Mouse (Mus musculus) mature B cell (primary cell): ENCODE data around the gene Arl5c.

Experiments used
- in situ Hi-C: fragments of 300-500 bp; cut with MboI; formaldehyde crosslinking; loops from 2 replicates; pipeline ENCODE4 v1.14.3; 2019

Gene Arl5c

GRCm38 (mm10) chr11:97995564-97996288 lies at the start of gene Arl5c:
TSS of gene Arl5c (minus strand) at chr11:97996181.
- in situ Hi-C loops: no loop called here

DNA sequence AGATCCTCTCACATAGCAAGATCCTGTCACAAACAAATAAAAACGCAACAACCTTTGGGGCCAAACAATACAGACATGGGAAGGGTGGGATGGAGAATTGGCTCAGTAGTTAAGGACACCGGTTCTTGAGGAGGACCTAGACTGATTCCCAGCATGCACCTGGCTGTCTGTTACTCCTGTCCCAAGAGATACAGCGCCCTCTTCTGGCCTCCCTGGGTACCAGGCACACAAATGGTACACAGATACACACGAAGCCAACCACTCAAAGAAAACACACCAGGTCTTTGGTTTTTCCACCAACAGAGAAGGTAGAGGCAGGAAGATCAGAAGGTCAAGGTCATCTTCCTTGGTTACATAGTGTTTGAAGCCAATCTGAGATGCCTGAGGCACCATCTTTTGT lies 49.6 kb upstream of the Arl5c start:
- in situ Hi-C loops: no loop called here

DNA sequence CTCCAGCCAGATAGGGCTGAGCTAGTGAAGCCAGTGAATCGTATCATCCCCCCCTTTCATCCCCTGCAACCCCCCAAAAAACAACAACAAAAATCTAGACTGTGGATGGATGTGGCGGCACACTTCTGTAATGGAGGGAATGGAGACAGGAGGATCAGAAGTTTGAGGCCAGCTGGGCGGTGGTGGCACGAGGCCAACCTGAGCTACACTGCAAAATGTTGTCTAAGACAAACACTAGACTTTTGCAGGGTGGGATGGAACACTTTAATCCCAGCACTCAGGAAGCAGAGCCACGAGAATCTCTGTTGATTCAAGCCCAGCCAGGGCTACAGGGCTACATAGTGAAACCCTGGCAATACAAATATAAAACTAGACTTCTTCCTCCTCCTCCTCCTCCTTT lies 48.1 kb upstream of the Arl5c start:
- in situ Hi-C loops: no loop called here

GRCm38 (mm10) chr11:98042741-98043140 lies 46.8 kb upstream of the Arl5c start:
- in situ Hi-C loops: no loop called here

GRCm38 (mm10) chr11:98040975-98041374 lies 45.0 kb upstream of the Arl5c start:
- in situ Hi-C loops: no loop called here

DNA sequence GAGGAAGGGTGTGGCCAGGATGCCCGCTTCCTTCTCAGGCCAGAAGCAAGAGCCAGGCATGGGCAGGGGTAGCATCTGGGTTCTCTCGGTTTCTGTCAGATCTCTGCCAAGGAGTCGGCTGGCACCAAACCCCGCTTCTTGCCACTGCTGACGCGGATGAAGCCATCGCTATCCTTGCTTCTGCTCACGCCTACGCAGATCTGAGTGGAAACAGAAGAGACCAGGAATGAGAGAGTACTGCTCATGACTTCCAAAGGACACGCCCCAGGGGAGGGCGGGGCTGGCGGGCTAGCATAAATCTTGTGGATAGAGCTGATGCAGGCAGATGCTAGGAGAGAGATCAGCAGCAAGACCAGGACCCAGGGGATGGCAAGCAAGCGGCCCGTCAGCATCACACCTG lies 41.9 kb upstream of the Arl5c start:
- in situ Hi-C loops: no loop called here

- in situ Hi-C loops: no loop called here
These were observed 40.0 kb upstream of the Arl5c start for GRCm38 (mm10) chr11:98035977-98036377.

DNA sequence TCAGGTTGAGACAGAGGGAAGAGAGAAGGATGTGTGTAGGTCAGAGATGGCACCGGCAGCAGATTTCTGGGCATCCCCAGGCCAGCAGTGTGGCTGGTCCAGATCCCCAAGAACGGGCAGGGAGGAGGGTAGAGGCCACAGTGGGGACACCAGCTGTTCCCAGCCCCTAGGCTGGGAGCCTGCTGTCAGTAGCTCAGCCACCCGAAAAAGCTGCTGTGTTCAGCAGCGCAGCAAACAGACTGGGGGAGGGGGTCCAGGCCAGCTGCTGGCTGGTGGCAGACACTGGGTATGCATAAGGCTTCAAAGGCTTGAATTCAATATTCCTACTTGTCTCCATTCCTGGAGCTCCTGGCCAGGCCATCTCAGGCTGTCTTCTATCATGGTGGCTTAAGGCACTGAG lies 38.9 kb upstream of the Arl5c start:
- in situ Hi-C loops: no loop called here

GRCm38 (mm10) chr11:98034061-98034460 lies 38.1 kb upstream of the Arl5c start:
- in situ Hi-C loops: no loop called here

GRCm38 (mm10) chr11:98031443-98031770 lies 35.4 kb upstream of the Arl5c start:
- in situ Hi-C loops: no loop called here

GRCm38 (mm10) chr11:98030701-98031442 lies 34.9 kb upstream of the Arl5c start:
- in situ Hi-C loops: no loop called here

DNA sequence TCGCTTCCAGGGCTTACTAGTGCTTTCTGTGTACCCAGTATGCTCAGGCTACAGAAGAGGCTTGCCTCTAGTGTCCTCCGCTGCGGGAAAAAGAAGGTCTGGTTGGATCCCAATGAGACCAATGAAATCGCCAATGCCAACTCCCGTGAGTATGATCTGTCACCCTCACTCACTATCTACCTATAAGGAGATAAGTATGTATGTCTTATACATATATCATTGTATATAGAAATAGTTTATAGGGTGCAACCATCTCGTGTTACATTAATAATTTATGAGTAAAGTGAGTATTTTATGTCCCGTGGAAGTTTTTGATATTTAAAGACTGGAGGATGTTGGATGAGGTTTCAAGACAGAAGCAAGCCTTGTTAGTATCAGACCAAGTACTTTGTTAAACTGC lies 31.8 kb upstream of the Arl5c start:
- in situ Hi-C loops: loop anchor here (5.0 kb wide), 1 partner anchor 50 kb away; no protein-coding TSS in a partner anchor

DNA sequence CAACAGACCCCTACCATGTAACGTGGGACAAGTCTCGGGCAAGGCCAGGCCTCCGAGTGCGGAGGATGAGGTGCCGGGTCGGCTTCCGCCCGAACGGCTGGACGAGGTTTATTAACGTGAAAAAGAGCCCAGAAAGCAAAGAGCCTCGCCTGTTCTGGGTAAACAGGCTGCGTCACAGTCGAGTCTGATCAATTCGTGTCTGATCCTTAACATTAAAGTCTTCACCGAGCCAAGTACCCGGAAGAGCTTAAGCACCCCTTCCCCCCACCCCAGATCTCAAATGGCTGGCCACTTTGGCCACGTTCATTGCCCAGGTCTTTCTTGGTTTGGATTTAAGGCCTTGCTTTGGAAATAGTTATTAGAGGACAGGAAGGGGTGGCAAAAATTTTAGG lies 31.3 kb upstream of the Arl5c start:
- in situ Hi-C loops: loop anchor here (5.0 kb wide), 1 partner anchor 50 kb away; no protein-coding TSS in a partner anchor

- in situ Hi-C loops: loop anchor here (5.0 kb wide), 1 partner anchor 51 kb away; no protein-coding TSS in a partner anchor
These were observed 30.8 kb upstream of the Arl5c start, which contains the start of gene Rpl19 for GRCm38 (mm10) chr11:98026570-98027296. TSS of gene Rpl19 (plus strand) at chr11:98026710.

DNA sequence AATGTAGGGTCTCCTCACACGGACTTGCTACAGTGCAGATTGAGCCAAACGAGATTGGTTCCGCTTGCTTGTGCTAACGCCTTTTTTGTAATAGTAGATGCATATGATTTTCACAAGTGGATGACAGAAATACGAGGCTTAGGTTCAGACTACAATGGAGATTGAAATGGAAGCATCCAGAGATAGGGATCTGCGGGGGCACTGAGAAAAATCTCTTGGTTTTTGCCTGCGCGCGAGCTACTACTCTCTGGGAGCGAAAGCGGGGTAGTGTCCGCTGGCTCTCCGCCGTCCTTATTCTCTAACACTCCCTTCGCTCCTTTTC lies 30.2 kb upstream of the Arl5c start:
- in situ Hi-C loops: loop anchor here (5.0 kb wide), 1 partner anchor 51 kb away; no protein-coding TSS in a partner anchor

DNA sequence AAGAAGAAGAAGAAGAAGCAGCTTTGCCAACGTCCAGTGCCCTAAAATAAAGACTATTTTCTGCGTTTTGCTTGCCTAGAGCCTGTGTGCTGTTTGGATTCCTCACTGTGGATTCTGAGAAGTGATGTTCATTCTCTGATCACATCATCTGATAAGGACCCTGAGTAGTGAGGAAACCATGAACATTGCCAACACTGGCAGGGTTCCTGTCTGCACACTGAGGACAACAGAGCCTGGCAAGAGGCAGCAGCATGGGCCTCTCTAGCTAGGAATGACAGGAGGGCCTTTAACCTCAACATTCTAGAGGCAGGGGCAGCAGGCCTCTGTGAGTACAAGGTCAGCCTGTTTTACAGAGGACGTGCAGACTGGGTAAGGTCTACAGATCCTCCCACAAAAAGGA lies 28.5 kb upstream of the Arl5c start:
- in situ Hi-C loops: no loop called here

- in situ Hi-C loops: no loop called here
These were observed 26.8 kb upstream of the Arl5c start, which contains the start of gene Cacnb1 for GRCm38 (mm10) chr11:98022555-98023371. TSS of gene Cacnb1 (minus strand) at chr11:98023034.

GRCm38 (mm10) chr11:98022253-98022554 lies 26.2 kb upstream of the Arl5c start:
- in situ Hi-C loops: no loop called here

DNA sequence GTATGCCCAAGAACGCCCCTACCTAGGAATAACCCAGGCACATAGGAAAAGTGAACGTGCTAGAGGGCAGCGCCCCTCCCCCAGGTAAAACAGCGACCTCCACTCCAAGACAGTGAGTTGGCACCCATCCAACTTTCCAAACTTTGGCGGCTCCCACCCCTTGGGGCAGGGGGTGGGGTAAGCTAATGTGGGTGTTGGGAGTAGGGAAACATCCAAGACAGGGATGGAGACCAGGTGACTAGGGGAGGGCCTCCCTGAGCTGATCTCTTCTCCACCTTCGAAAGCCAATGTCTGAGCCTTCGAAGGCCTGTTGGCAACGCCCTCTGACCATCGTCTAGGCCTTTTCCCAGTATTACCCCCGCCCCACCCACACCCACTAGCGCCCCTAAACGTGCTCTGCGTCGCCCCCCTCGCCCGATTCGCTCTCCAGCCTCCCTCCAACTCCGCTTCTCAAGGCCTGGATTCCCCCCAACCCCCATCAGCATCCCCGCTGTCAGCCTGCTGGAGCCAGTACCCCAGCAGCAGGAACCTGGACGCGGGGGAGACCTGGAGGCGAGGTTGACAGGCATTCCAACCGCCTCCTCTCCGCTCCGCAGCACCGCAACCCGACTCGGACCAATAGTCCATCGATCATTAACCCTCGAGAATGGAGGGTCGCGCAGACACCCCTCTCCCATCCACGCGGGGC lies 25.7 kb upstream of the Arl5c start:
- in situ Hi-C loops: no loop called here

GRCm38 (mm10) chr11:98021118-98021517 lies 25.1 kb upstream of the Arl5c start:
- in situ Hi-C loops: no loop called here

- in situ Hi-C loops: no loop called here
These were observed 24.7 kb upstream of the Arl5c start for GRCm38 (mm10) chr11:98020710-98021109.
